Mouse (Mus musculus) megakaryocyte, embryonic 14.5 days (primary cell): ENCODE results near the gene Crygn.

Experiments
- FLI1 ChIP-seq: IDR thresholded peaks from 2 replicates; pipeline ENCODE4 v1.6.1; 2012; ENCODE audit warnings: low read length, inconsistent platforms, mixed read lengths
- GATA1 ChIP-seq: IDR thresholded peaks from 3 replicates; pipeline ENCODE4 v1.6.1; 2012; ENCODE audit warnings: mixed read lengths, low read length, inconsistent platforms, borderline replicate concordance

GRCm38 (mm10) chr5:24778082-24778842, 20.5 kb upstream of the Crygn start:
- TF ChIP-seq GATA1 (no peak), FLI1 (no peak)
